Mouse (Mus musculus) ES-Bruce4 (cell line): Measurements from ENCODE around the gene Clrn1. TPM values are rescaled to one million over a fixed set of nuclear protein-coding genes. Genes with fewer than 3 reads are reported as not detected.
A peak's percentile ranks its signal among the peaks of the same experiment; 100 is the strongest.
"Not testable (repeated sequence)": the region's sequence is repeated elsewhere in the genome, so short reads cannot be mapped to it uniquely, and the experiment has no call there.

Experiments
- H3K27ac ChIP-seq: 2 replicates; pipeline ENCODE4 v1.5.1; 2012; ENCODE audit warnings: low read length, inconsistent platforms; ENCODE audit not compliant: insufficient read depth
- H3K27me3 ChIP-seq: 2 replicates; pipeline ENCODE4 v1.6.1; 2012; ENCODE audit warnings: mild to moderate bottlenecking, low read length, inconsistent platforms; ENCODE audit not compliant: control insufficient read depth, poor library complexity, insufficient read depth, severe bottlenecking
- H3K36me3 ChIP-seq: 2 replicates; pipeline ENCODE4 v1.6.1; 2012; ENCODE audit warnings: inconsistent platforms, mild to moderate bottlenecking, low read length, moderate library complexity; ENCODE audit not compliant: control insufficient read depth, poor library complexity, insufficient read depth, severe bottlenecking
- H3K4me1 ChIP-seq: one replicate; pipeline ENCODE4 v1.8.1; 2011; ENCODE audit warnings: low read length; ENCODE audit not compliant: control insufficient read depth, insufficient read depth
- H3K4me3 ChIP-seq: 2 replicates; pipeline ENCODE4 v1.5.1; 2011; ENCODE audit warnings: low read depth, mild to moderate bottlenecking, low read length
- H3K9ac ChIP-seq: 2 replicates; pipeline ENCODE4 v1.6.1; 2012; ENCODE audit warnings: low read depth, mild to moderate bottlenecking, inconsistent platforms; ENCODE audit not compliant: poor library complexity, severe bottlenecking
- H3K9me3 ChIP-seq: replicated peaks from 2 replicates; pipeline ENCODE4 v1.6.1; 2012; ENCODE audit warnings: mild to moderate bottlenecking, low read length, inconsistent platforms; ENCODE audit not compliant: control insufficient read depth, poor library complexity, insufficient read depth, severe bottlenecking
- CTCF ChIP-seq: IDR thresholded peaks from one replicate; pipeline ENCODE4 v1.8.1; 2011; ENCODE audit warnings: low read depth, low read length
- EP300 ChIP-seq: IDR thresholded peaks from 2 replicates; pipeline ENCODE4 v1.6.1; 2011; ENCODE audit warnings: low read depth, low read length; ENCODE audit not compliant: insufficient read depth
- POLR2A ChIP-seq: IDR thresholded peaks from one replicate; pipeline ENCODE4 v1.8.1; 2011; ENCODE audit warnings: low read length; ENCODE audit not compliant: insufficient read depth
- polyA plus RNA-seq: library from polyadenylated mRNA; stranded (reverse); fragments of >200 nt; gene quantifications from 2 replicates; pipeline ENCODE4 v1.2.4, GENCODE M21; 2011; ENCODE audit warnings: low read depth; ENCODE audit not compliant: missing spikeins, insufficient read depth, insufficient read length

Clrn1 gene
- polyA plus RNA-seq, 1 experiment = not detected

GRCm38 (mm10) chr3:58883511-58883907 lies 1.6 kb downstream of the Clrn1 start:
- Histone ChIP-seq H3K9ac (no peak overlapping the region), H3K27me3 (no peaks in the 10 kb centered on the region), H3K27ac (no peak overlapping the region), H3K4me1 (no peaks in the 10 kb centered on the region), H3K9me3 (no peaks in the 10 kb centered on the region), H3K4me3 (no peak overlapping the region), H3K36me3 (no peaks in the 10 kb centered on the region)
- TF ChIP-seq EP300 (no peak), POLR2A (no peak), CTCF (no peak)

- H3K36me3 ChIP-seq = no peaks in the 10 kb centered on the region
- H3K27me3 ChIP-seq = no peaks in the 10 kb centered on the region
- no peaks in the 10 kb centered on the region for H3K9me3 ChIP-seq
- TF ChIP-seq POLR2A (no peak), EP300 (no peak), CTCF (no peak)
- H3K9ac ChIP-seq = no peak overlapping the region
- H3K27ac ChIP-seq = peak overlapping the region; percentile 9; the same call in 1 of the 2 replicates
- H3K4me3 ChIP-seq = no peak overlapping the region
- H3K4me1 ChIP-seq = no peaks in the 10 kb centered on the region
Measured at GRCm38 (mm10) chr3:58882878-58883510, 2.1 kb downstream of the Clrn1 start.

GRCm38 (mm10) chr3:58881016-58881415 lies 4.1 kb downstream of the Clrn1 start:
- no peak overlapping the region for H3K9ac ChIP-seq
- H3K9me3 ChIP-seq = no peaks in the 10 kb centered on the region
- H3K27ac ChIP-seq = no peak overlapping the region
- no peak overlapping the region for H3K4me3 ChIP-seq
- no peaks in the 10 kb centered on the region for H3K36me3 ChIP-seq
- H3K27me3 ChIP-seq = no peaks in the 10 kb centered on the region
- H3K4me1 ChIP-seq = no peaks in the 10 kb centered on the region
- TF ChIP-seq CTCF = no peak
- no peak for TF ChIP-seq EP300
- TF ChIP-seq POLR2A = no peak

- Histone ChIP-seq H3K9me3 (no peaks in the 10 kb centered on the region), H3K27ac (no peak overlapping the region), H3K9ac (no peak overlapping the region), H3K4me1 (no peaks in the 10 kb centered on the region), H3K27me3 (no peaks in the 10 kb centered on the region), H3K4me3 (no peak overlapping the region), H3K36me3 (no peaks in the 10 kb centered on the region)
- TF ChIP-seq EP300 (no peak), CTCF (no peak), POLR2A (no peak)
Measured at GRCm38 (mm10) chr3:58880181-58880580, 5.0 kb downstream of the Clrn1 start.

GRCm38 (mm10) chr3:58871882-58872281 lies 13.3 kb downstream of the Clrn1 start:
- H3K36me3 ChIP-seq, H3K27me3 ChIP-seq, H3K9me3 ChIP-seq, H3K4me1 ChIP-seq, H3K9ac ChIP-seq, H3K4me3 ChIP-seq, H3K27ac ChIP-seq: not testable (repeated sequence)

- H3K4me3 ChIP-seq = no peak overlapping the region
- no peaks in the 10 kb centered on the region for H3K36me3 ChIP-seq
- no peaks in the 10 kb centered on the region for H3K27me3 ChIP-seq
- TF ChIP-seq POLR2A = no peak
- no peak for TF ChIP-seq EP300
- no peak for TF ChIP-seq CTCF
- H3K9me3 ChIP-seq = no peaks in the 10 kb centered on the region
- no peak overlapping the region for H3K9ac ChIP-seq
- no peaks in the 10 kb centered on the region for H3K4me1 ChIP-seq
- H3K27ac ChIP-seq = no peak overlapping the region
Measured at GRCm38 (mm10) chr3:58865690-58866089, 19.4 kb downstream of the Clrn1 start.

- Histone ChIP-seq H3K36me3 (no peaks in the 10 kb centered on the region), H3K27me3 (no peaks in the 10 kb centered on the region), H3K9ac (no peak overlapping the region), H3K4me1 (no peaks in the 10 kb centered on the region), H3K4me3 (no peak overlapping the region), H3K9me3 (no peaks in the 10 kb centered on the region), H3K27ac (no peak overlapping the region)
- TF ChIP-seq CTCF (no peak), POLR2A (no peak), EP300 (no peak)
Measured at GRCm38 (mm10) chr3:58862976-58863375, 22.2 kb downstream of the Clrn1 start.
